Mouse (Mus musculus) MEL (cell line): ENCODE data around the gene Brca1. TPM values are rescaled to one million over a fixed set of nuclear protein-coding genes. Genes with fewer than 3 reads are reported as not detected.

ENCODE experiments used
- DNase-seq: peaks from one replicate; pipeline ENCODE4 v3.0.0; 2011; ENCODE audit warnings: low read depth, low spot score
- H3K27ac ChIP-seq: 2 replicates; pipeline ENCODE4 v1.5.1; 2012; ENCODE audit warnings: low read depth, mild to moderate bottlenecking, control low read depth, low read length, moderate library complexity; ENCODE audit not compliant: control insufficient read depth
- H3K27me3 ChIP-seq, 2 experiments: fragments of 150-350 bp in 1 of 2; sonication (generic) in 1 of 2; 2 replicates each; pipeline ENCODE4 v1.6.1; 2012; ENCODE audit warnings: low read length in 2 of 2, mild to moderate bottlenecking in 2 of 2, improper control_type of control experiment in 1 of 2, moderate library complexity in 1 of 2; ENCODE audit not compliant: insufficient read depth in 2 of 2, control insufficient read depth in 1 of 2
- H3K36me3 ChIP-seq, 2 experiments: 2 replicates each; pipeline ENCODE4 v1.6.1; 2012 to 2014; ENCODE audit warnings: low read length in 2 of 2, improper control_type of control experiment in 1 of 2, inconsistent platforms in 1 of 2, mild to moderate bottlenecking in 1 of 2; ENCODE audit not compliant: insufficient read depth in 2 of 2, control insufficient read depth in 1 of 2
- H3K4me1 ChIP-seq, 2 experiments: fragments of 150-350 bp in 1 of 2; sonication (generic) in 1 of 2; 2 replicates each; pipeline ENCODE4 v1.6.1; 2012; ENCODE audit warnings: low read length in 2 of 2, improper control_type of control experiment in 1 of 2, mild to moderate bottlenecking in 1 of 2; ENCODE audit not compliant: insufficient read depth in 2 of 2, control insufficient read depth in 1 of 2
- H3K4me3 ChIP-seq, 2 experiments: fragments of 150-350 bp in 1 of 2; sonication (generic) in 1 of 2; 2 replicates each; pipeline ENCODE4 v1.5.1; 2012; ENCODE audit warnings: low read depth in 2 of 2, low read length in 2 of 2, mild to moderate bottlenecking in 2 of 2, moderate library complexity in 2 of 2, control low read depth in 1 of 2, improper control_type of control experiment in 1 of 2; ENCODE audit not compliant: control insufficient read depth in 1 of 2, insufficient read depth in 1 of 2
- H3K79me2 ChIP-seq: 2 replicates; pipeline ENCODE4 v1.6.1; 2012; ENCODE audit warnings: mild to moderate bottlenecking, low read length, moderate library complexity; ENCODE audit not compliant: control insufficient read depth, poor library complexity, insufficient read depth
- H3K9ac ChIP-seq: 2 replicates; pipeline ENCODE4 v1.6.1; 2012; ENCODE audit warnings: low read depth, mild to moderate bottlenecking, control low read depth, low read length, moderate library complexity; ENCODE audit not compliant: control insufficient read depth, poor library complexity, severe bottlenecking
- H3K9me3 ChIP-seq: fragments of 150-350 bp; sonication (generic); replicated peaks from 2 replicates; pipeline ENCODE4 v1.6.1; 2012; ENCODE audit warnings: mild to moderate bottlenecking, low read length, improper control_type of control experiment, moderate library complexity; ENCODE audit not compliant: insufficient read depth
- BHLHE40 ChIP-seq: IDR thresholded peaks from 2 replicates; pipeline ENCODE4 v1.6.1; 2012; ENCODE audit warnings: low read depth, mild to moderate bottlenecking, inconsistent platforms, low read length, improper control_type of control experiment, borderline replicate concordance
- CHD2 ChIP-seq: IDR thresholded peaks from 2 replicates; pipeline ENCODE4 v1.6.1; 2011; ENCODE audit warnings: low read length, improper control_type of control experiment
- EP300 ChIP-seq, 2 experiments: IDR thresholded peaks; 2 replicates each; pipeline ENCODE4 v1.6.1; 2011; ENCODE audit warnings: improper control_type of control experiment in 2 of 2, low read length in 2 of 2, low read depth in 1 of 2, mild to moderate bottlenecking in 1 of 2
- ETS1 ChIP-seq: IDR thresholded peaks from 2 replicates; pipeline ENCODE4 v1.6.1; 2012; ENCODE audit warnings: low read depth, mild to moderate bottlenecking, inconsistent platforms, low read length, improper control_type of control experiment, moderate library complexity
- GATA1 ChIP-seq: IDR thresholded peaks from 2 replicates; pipeline ENCODE4 v1.6.1; 2011; ENCODE audit warnings: low read depth, low read length, improper control_type of control experiment
- HCFC1 ChIP-seq: IDR thresholded peaks from 2 replicates; pipeline ENCODE4 v1.6.1; 2012; ENCODE audit warnings: low read depth, mild to moderate bottlenecking, inconsistent platforms, low read length, improper control_type of control experiment, moderate library complexity
- KAT2A ChIP-seq: conservative IDR thresholded peaks from 2 replicates; pipeline ENCODE4 v1.6.1; 2012; ENCODE audit warnings: low read depth, low read length, improper control_type of control experiment, inconsistent platforms
- MAFK ChIP-seq: IDR thresholded peaks from 2 replicates; pipeline ENCODE4 v1.6.1; 2011; ENCODE audit warnings: low read depth, mild to moderate bottlenecking, low read length, improper control_type of control experiment, borderline replicate concordance
- MEF2A ChIP-seq: IDR thresholded peaks from 2 replicates; pipeline ENCODE4 v1.6.1; 2014; ENCODE audit warnings: low read depth, mild to moderate bottlenecking, inconsistent platforms, low read length, improper control_type of control experiment; ENCODE audit not compliant: poor library complexity, insufficient replicate concordance, severe bottlenecking; ENCODE audit errors: extremely low read depth
- MYB ChIP-seq: IDR thresholded peaks from 2 replicates; pipeline ENCODE4 v1.6.1; 2011; ENCODE audit warnings: mild to moderate bottlenecking, low read depth, low read length, improper control_type of control experiment
- NELFE ChIP-seq: IDR thresholded peaks from 2 replicates; pipeline ENCODE4 v1.6.1; 2011; ENCODE audit warnings: low read depth, low read length, improper control_type of control experiment
- TAL1 ChIP-seq: IDR thresholded peaks from 2 replicates; pipeline ENCODE4 v1.6.1; 2012; ENCODE audit warnings: mild to moderate bottlenecking, inconsistent platforms, low read length, moderate library complexity, mixed read lengths
- ZKSCAN1 ChIP-seq: IDR thresholded peaks from 2 replicates; pipeline ENCODE4 v1.6.1; 2012; ENCODE audit warnings: low read depth, mild to moderate bottlenecking, inconsistent platforms, low read length, improper control_type of control experiment, moderate library complexity
- polyA plus RNA-seq, 2 experiments: library from polyadenylated mRNA; stranded (reverse) in 1 of 2; unstranded in 1 of 2; fragments of >175 nt in 1 of 2; fragments of >200 nt in 1 of 2; gene quantifications; 2 replicates each; pipeline versions ENCODE4 v1.2.1 to v1.2.4; 2012; ENCODE audit warnings: low replicate concordance in 2 of 2, low read depth in 1 of 2; ENCODE audit not compliant: insufficient read length in 2 of 2, insufficient read depth in 1 of 2, missing spikeins in 1 of 2
- total RNA-seq: library from RNA; depleted of rRNA; stranded (reverse); fragments of 300-350 nt; gene quantifications from 2 replicates; pipeline ENCODE4 v1.2.3, GENCODE M21; 2012

Gene Brca1
- total and polyA plus RNA-seq, 3 experiments, result 25.7 to 1,155 (median 35.3) TPM

DNA sequence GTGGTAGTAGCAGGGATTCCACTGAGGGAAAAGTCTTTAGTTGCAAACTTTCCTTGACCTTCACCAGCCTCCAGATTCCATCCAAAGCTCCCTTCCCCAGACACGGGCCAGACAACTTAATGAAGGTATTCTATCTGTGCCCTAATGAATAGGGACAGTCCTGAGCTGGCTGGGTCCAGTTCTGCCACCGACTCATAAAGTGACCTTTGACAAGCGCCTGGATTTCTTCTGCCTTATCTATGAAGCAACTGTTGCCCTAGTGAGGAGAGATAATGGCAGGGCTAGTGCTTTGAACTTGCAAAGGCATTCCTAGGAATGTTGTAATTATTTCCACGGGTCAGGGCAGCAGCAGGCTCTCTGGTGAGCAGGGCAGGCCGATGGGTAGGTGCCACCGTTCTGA lies 70.8 kb downstream of the Brca1 start:
- H3K4me3 ChIP-seq, result no peak overlapping the region
- TF ChIP-seq TAL1 (no peak), MEF2A (no peak), BHLHE40 (no peak), MYB (no peak), GATA1 (no peak), EP300 (IDR thresholded peaks at IDR 0.05; ENCODE audit: low read depth in 1 of 2, low read length in 2 of 2) (no peak), MAFK (no peak), ETS1 (no peak), NELFE (no peak), HCFC1 (no peak)
- H3K36me3 ChIP-seq, result peaks cover 0 to 19% of the 10 kb centered on the region in 2 experiments; a peak in 2 of 4 replicates
- peaks cover 4 to 16% of the 10 kb centered on the region in 2 experiments for H3K4me1 ChIP-seq
- DNase-seq, result no peak
- no peak overlapping the region for H3K27ac ChIP-seq
- H3K9ac ChIP-seq, result no peak overlapping the region
- no peaks in the 10 kb centered on the region for H3K9me3 ChIP-seq
- H3K79me2 ChIP-seq, result no peaks in the 10 kb centered on the region
- no peaks in the 10 kb centered on the region for H3K27me3 ChIP-seq

- Histone ChIP-seq H3K36me3 (peaks cover 0 to 6% of the 10 kb centered on the region in 2 experiments; a peak in 2 of 4 replicates), H3K9me3 (no peaks in the 10 kb centered on the region), H3K79me2 (no peaks in the 10 kb centered on the region), H3K9ac (no peak overlapping the region), H3K4me1 (peaks cover under 1 to 6% of the 10 kb centered on the region in 2 experiments), H3K4me3 (no peak overlapping the region), H3K27me3 (no peaks in the 10 kb centered on the region), H3K27ac (no peak overlapping the region)
- TF ChIP-seq KAT2A (no peak), MYB (no peak), CHD2 (no peak)
- DNase-seq, result no peak
Measured at GRCm38 (mm10) chr11:101479171-101479635, 72.6 kb downstream of the Brca1 start.

- Histone ChIP-seq H3K4me3 (no peak overlapping the region), H3K36me3 (no peaks in the 10 kb centered on the region; a peak in 1 of 4 replicates), H3K9ac (no peak overlapping the region), H3K9me3 (no peaks in the 10 kb centered on the region), H3K27me3 (no peaks in the 10 kb centered on the region), H3K27ac (no peak overlapping the region), H3K79me2 (no peaks in the 10 kb centered on the region), H3K4me1 (no peaks in the 10 kb centered on the region)
- no peak for DNase-seq
- TF ChIP-seq ZKSCAN1, result no peak
Measured at GRCm38 (mm10) chr11:101477552-101478211, 74.1 kb downstream of the Brca1 start.
